Mouse (Mus musculus) CH12.LX (cell line): ENCODE measurements around the gene Trpm3.

ENCODE experiments used
- CTCF ChIP-seq, 2 experiments: IDR thresholded peaks in 1 of 2; conservative IDR thresholded peaks in 1 of 2; 2 replicates each; pipeline ENCODE4 v1.5.1; 2011 to 2012; ENCODE audit warnings: low read depth in 2 of 2, low read length in 2 of 2, improper control_type of control experiment in 1 of 2, inconsistent platforms in 1 of 2, mild to moderate bottlenecking in 1 of 2, moderate library complexity in 1 of 2
- E2F4 ChIP-seq: IDR thresholded peaks from 2 replicates; pipeline ENCODE4 v1.6.1; 2011; ENCODE audit warnings: low read depth, low read length, improper control_type of control experiment; ENCODE audit not compliant: insufficient replicate concordance
- EP300 ChIP-seq: IDR thresholded peaks from 2 replicates; pipeline ENCODE4 v1.6.1; 2011; ENCODE audit warnings: low read length, improper control_type of control experiment
- MAX ChIP-seq: IDR thresholded peaks from 2 replicates; pipeline ENCODE4 v1.6.1; 2011; ENCODE audit warnings: low read length, improper control_type of control experiment
- POLR2A ChIP-seq: IDR thresholded peaks from 2 replicates; pipeline ENCODE4 v1.6.1; 2011; ENCODE audit warnings: low read depth, mild to moderate bottlenecking, improper control_type of control experiment, low read length
- TCF12 ChIP-seq: IDR thresholded peaks from 2 replicates; pipeline ENCODE4 v1.6.1; 2014; ENCODE audit warnings: low read depth, mild to moderate bottlenecking, inconsistent platforms, low read length, improper control_type of control experiment
- ZC3H11A ChIP-seq: IDR thresholded peaks from 2 replicates; pipeline ENCODE4 v1.6.1; 2012; ENCODE audit warnings: low read depth, mild to moderate bottlenecking, inconsistent platforms, low read length, improper control_type of control experiment

DNA sequence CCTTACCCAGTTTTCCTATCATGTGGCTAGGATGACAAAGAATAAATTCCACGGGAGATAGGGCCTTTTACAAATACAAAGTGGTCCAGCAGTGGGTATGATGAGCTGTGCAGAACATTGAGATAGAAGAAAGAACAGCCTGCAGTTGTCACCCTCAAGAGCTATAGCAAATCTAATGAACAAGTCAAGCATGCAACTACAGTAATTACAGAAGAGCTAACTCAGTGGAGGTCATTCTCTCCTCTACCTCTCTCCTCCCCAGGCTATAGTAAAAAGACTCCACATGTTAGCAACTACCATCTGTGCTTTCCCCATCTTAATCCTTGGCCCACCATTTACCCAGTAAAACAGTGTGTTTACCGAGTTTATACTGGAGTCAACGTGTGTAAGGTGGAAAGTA is 629.4 kb downstream of the Trpm3 start:
- TF ChIP-seq EP300 (no peak), TCF12 (no peak), E2F4 (no peak), POLR2A (no peak), CTCF (conservative IDR thresholded peaks at IDR 0.05 in 1 of 2, IDR thresholded peaks at IDR 0.05 in 1 of 2; ENCODE audit: low read depth in 2 of 2, low read length in 2 of 2) (no peak), ZC3H11A (no peak), MAX (no peak)
